Mouse (Mus musculus) large intestine, adult 2 months (tissue): ENCODE results near the gene Gm10142. TPM values are rescaled to one million over a fixed set of nuclear protein-coding genes. Genes with fewer than 3 reads are reported as not detected.
"Not testable (repeated sequence)": the region's sequence is repeated elsewhere in the genome, so short reads cannot be mapped to it uniquely, and the experiment has no call there.

Experiments used
- DNase-seq: peaks from one replicate; pipeline ENCODE4 v3.0.0-alpha.2; 2012; ENCODE audit warnings: low read depth, low spot score
- WGBS: fragments of 180-500 bp; shearing (Covaris S2); methylation state at CpG from one replicate; pipeline ENCODE4 v1.1.7; 2018; 5-methylcytosine and 5-hydroxymethylcytosine counted together
- polyA plus RNA-seq: library from polyadenylated mRNA; depleted of rRNA; stranded (reverse); fragments of >200 nt; gene quantifications from 2 replicates; pipeline ENCODE4 v1.2.3, GENCODE M21; 2012; rRNA removed

Gm10142 gene
- polyA plus RNA-seq = not detected in 2 replicates

- no peak for DNase-seq
- WGBS = 72% methylated on average over 1 of the region's 1 CpGs
These were observed at the start of gene Gm10142 for GRCm38 (mm10) chr10:77715507-77715906. TSS of gene Gm10142 (plus strand) at chr10:77715807.

GRCm38 (mm10) chr10:77666342-77666741 lies 49.3 kb upstream of the Gm10142 start:
- no peak for DNase-seq
- 18% methylated on average over 8 of the region's 8 CpGs for WGBS

- 63% methylated on average over 4 of the region's 4 CpGs for WGBS
- no peak for DNase-seq
These were observed 48.2 kb upstream of the Gm10142 start for GRCm38 (mm10) chr10:77667402-77667801.

GRCm38 (mm10) chr10:77670710-77671109 lies 44.9 kb upstream of the Gm10142 start:
- WGBS = 37% methylated on average over 4 of the region's 4 CpGs

GRCm38 (mm10) chr10:77671519-77671918 lies 44.1 kb upstream of the Gm10142 start:
- no peak for DNase-seq
- WGBS = 21% methylated on average over 4 of the region's 4 CpGs

More at GRCm38 (mm10) chr10:77670710-77671109, 44.9 kb upstream of the Gm10142 start:
- DNase-seq = no peak

GRCm38 (mm10) chr10:77673765-77674164 lies 41.8 kb upstream of the Gm10142 start:
- no peak for DNase-seq
- 64% methylated on average over 13 of the region's 13 CpGs for WGBS

GRCm38 (mm10) chr10:77677562-77677961 lies 38.0 kb upstream of the Gm10142 start:
- no peak for DNase-seq

GRCm38 (mm10) chr10:77682994-77683393 lies 32.6 kb upstream of the Gm10142 start:
- 75% methylated on average over 7 of the region's 7 CpGs for WGBS

More at GRCm38 (mm10) chr10:77677562-77677961, 38.0 kb upstream of the Gm10142 start:
- under 1% methylated on average over 35 of the region's 35 CpGs for WGBS

GRCm38 (mm10) chr10:77684181-77684580 lies 31.4 kb upstream of the Gm10142 start:
- DNase-seq = no peak
- WGBS = 44% methylated on average over 8 of the region's 8 CpGs

More at GRCm38 (mm10) chr10:77682994-77683393, 32.6 kb upstream of the Gm10142 start:
- DNase-seq = no peak

- no peak for DNase-seq
- WGBS = 9% methylated on average over 22 of the region's 22 CpGs
These were observed 29.5 kb upstream of the Gm10142 start, which contains the start of gene Tspear for GRCm38 (mm10) chr10:77685895-77686664. TSS of gene Tspear (plus strand) at chr10:77686569.

- WGBS = 47% methylated on average over 10 of the region's 10 CpGs
- DNase-seq = no peak
These were observed 28.6 kb upstream of the Gm10142 start for GRCm38 (mm10) chr10:77687021-77687420.

- WGBS = 37% methylated on average over 3 of the region's 3 CpGs
These were observed 25.2 kb upstream of the Gm10142 start, which contains the start of gene Gm19402 for GRCm38 (mm10) chr10:77690356-77690807. TSS of gene Gm19402 (minus strand) at chr10:77690757.

GRCm38 (mm10) chr10:77697133-77697532 lies 18.5 kb upstream of the Gm10142 start, which contains the start of gene Gm9508:
TSS of gene Gm9508 (minus strand) at chr10:77697233.
- 40% methylated on average over 4 of the region's 4 CpGs for WGBS
- no peak for DNase-seq

More at GRCm38 (mm10) chr10:77690356-77690807, 25.2 kb upstream of the Gm10142 start, which contains the start of gene Gm19402:
- DNase-seq = not testable (repeated sequence)

- 93% methylated on average over 1 of the region's 1 CpGs for WGBS
- DNase-seq = no peak
These were observed 9.3 kb upstream of the Gm10142 start, which contains the start of gene Gm10272 for GRCm38 (mm10) chr10:77706326-77706725. TSS of gene Gm10272 (plus strand) at chr10:77706626.

- DNase-seq = no peak
- 73% methylated on average over 3 of the region's 3 CpGs for WGBS
These were observed 5.8 kb upstream of the Gm10142 start for GRCm38 (mm10) chr10:77709831-77710230.

GRCm38 (mm10) chr10:77711157-77711556 lies 4.5 kb upstream of the Gm10142 start, which contains the start of gene Gm10024:
TSS of gene Gm10024 (plus strand) at chr10:77711457.
- DNase-seq = not testable (repeated sequence)

- no peak for DNase-seq
- WGBS = 40% methylated on average over 4 of the region's 4 CpGs
These were observed 1.9 kb upstream of the Gm10142 start for GRCm38 (mm10) chr10:77713734-77714133.

GRCm38 (mm10) chr10:77720299-77720698 lies 4.7 kb downstream of the Gm10142 start, which contains the start of gene Krtap12-1:
TSS of gene Krtap12-1 (plus strand) at chr10:77720599.
- DNase-seq = not testable (repeated sequence)
- WGBS = 93% methylated on average over 1 of the region's 1 CpGs

GRCm38 (mm10) chr10:77724855-77725254 lies 9.2 kb downstream of the Gm10142 start:
- no peak for DNase-seq
- 74% methylated on average over 8 of the region's 8 CpGs for WGBS

- DNase-seq = no peak
- 14% methylated on average over 3 of the region's 3 CpGs for WGBS
These were observed 10.6 kb downstream of the Gm10142 start, which contains the start of gene Gm10100 for GRCm38 (mm10) chr10:77726186-77726585. TSS of gene Gm10100 (plus strand) at chr10:77726486.
